Mouse (Mus musculus): ENCODE measurements at regions not wholly inside any gene's neighbourhood (a gene's known extent, or its start where the extent isn't known, plus 50 kb on each side); places are given as distances from the start of the nearest gene placed in this dataset.

- Histone ChIP-seq H3K27me3 (peaks cover 5% of the 10 kb centered on the region; the same call in 1 of the 2 replicates), H3K4me2 (no peak overlapping the region), H3K9me3 (replicated peaks) (no peaks in the 10 kb centered on the region), H3K9ac (no peak overlapping the region), H3K4me3 (replicated peaks) (no peak overlapping the region), H3K36me3 (no peaks in the 10 kb centered on the region), H3K27ac (no peak overlapping the region), H3K4me1 (peaks cover 10% of the 10 kb centered on the region)
- ATAC-seq (replicated peaks; ENCODE audit: low FRiP score) = no peak
- 17% methylated on average over 8 of the region's 8 CpGs for WGBS
Observed at GRCm38 (mm10) chr16:92939618-92940017, 113.7 kb upstream of the Runx1 start.

- no peak for ATAC-seq (replicated peaks; ENCODE audit: low FRiP score)
- Histone ChIP-seq H3K9ac (no peak overlapping the region), H3K27me3 (peaks cover 4% of the 10 kb centered on the region; the same call in 1 of the 2 replicates), H3K9me3 (replicated peaks) (no peaks in the 10 kb centered on the region), H3K27ac (no peak overlapping the region), H3K4me3 (replicated peaks) (no peak overlapping the region), H3K4me2 (no peak overlapping the region), H3K36me3 (no peaks in the 10 kb centered on the region), H3K4me1 (peaks cover 10% of the 10 kb centered on the region)
- WGBS = 82% methylated on average over 2 of the region's 2 CpGs
Observed at GRCm38 (mm10) chr16:92935848-92936535, 110.0 kb upstream of the Runx1 start.

GRCm38 (mm10) chr16:92930103-92930502 is 104.2 kb upstream of the Runx1 start:
- WGBS = 76% methylated on average over 4 of the region's 4 CpGs
- ATAC-seq (replicated peaks; ENCODE audit: low FRiP score) = no peak
- no peaks in the 10 kb centered on the region for H3K36me3 ChIP-seq
- peaks cover 18% of the 10 kb centered on the region; the same call in 1 of the 2 replicates for H3K27me3 ChIP-seq
- no peak overlapping the region for H3K4me2 ChIP-seq
- no peak overlapping the region for H3K9ac ChIP-seq
- no peak overlapping the region for H3K27ac ChIP-seq
- H3K4me3 ChIP-seq (replicated peaks) = no peak overlapping the region
- H3K9me3 ChIP-seq (replicated peaks) = no peaks in the 10 kb centered on the region
- peaks cover 8% of the 10 kb centered on the region for H3K4me1 ChIP-seq

DNA sequence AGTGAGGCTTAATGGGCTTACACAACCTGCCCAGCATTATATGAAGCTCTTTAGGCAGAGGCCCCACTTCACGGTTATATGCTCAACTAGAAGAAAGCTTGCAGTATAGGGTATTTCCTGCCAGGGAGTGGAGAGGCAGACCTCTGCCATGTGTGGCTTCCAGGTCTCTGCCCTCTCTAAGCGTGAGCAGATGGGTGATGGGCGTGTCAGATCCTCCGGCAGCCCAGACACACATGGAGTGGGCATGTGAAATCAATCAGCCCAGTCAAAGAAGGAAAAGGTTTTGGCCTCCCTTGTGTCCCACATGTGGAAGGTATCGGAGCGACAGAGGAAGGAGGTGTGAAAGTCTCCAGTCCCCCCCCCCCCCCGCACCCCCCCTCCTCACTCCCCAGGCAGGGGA is 102.3 kb upstream of the Runx1 start:
- WGBS = 48% methylated on average over 7 of the region's 7 CpGs

DNA sequence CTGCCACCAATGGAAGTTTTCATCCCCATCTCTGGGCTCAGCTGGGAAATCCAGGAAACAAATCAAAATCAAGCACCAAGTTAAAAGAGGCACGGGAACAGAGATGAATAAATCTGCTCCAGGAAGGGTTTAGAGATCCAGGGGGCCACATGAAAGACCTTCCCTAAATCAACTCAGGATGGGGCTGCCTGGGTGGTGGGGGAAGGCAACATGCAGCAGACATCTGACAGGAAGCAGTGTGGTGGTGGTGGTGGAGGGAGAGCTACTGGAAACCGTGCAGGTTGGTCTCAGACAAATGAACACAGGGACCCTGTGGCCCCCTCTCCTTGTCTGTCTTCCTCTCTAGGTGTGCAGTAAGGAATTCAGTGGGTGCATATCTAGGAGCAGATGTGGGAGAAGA is 101.7 kb upstream of the Runx1 start:
- Histone ChIP-seq H3K4me1 (peaks cover 8% of the 10 kb centered on the region), H3K4me2 (no peak overlapping the region), H3K27ac (no peak overlapping the region), H3K4me3 (replicated peaks) (no peak overlapping the region), H3K9ac (no peak overlapping the region), H3K27me3 (peaks cover 13% of the 10 kb centered on the region; the same call in 1 of the 2 replicates), H3K9me3 (replicated peaks) (no peaks in the 10 kb centered on the region), H3K36me3 (no peaks in the 10 kb centered on the region)
- ATAC-seq (replicated peaks; ENCODE audit: low FRiP score) = no peak
- WGBS = 13% methylated on average over 2 of the region's 2 CpGs

More for the DNA sequence above, 102.3 kb upstream of the Runx1 start:
- Histone ChIP-seq H3K9ac (no peak overlapping the region), H3K4me2 (no peak overlapping the region), H3K4me3 (replicated peaks) (no peak overlapping the region), H3K9me3 (replicated peaks) (no peaks in the 10 kb centered on the region), H3K27ac (no peak overlapping the region), H3K4me1 (peaks cover 8% of the 10 kb centered on the region), H3K27me3 (peaks cover 13% of the 10 kb centered on the region; the same call in 1 of the 2 replicates), H3K36me3 (no peaks in the 10 kb centered on the region)
- no peak for ATAC-seq (replicated peaks; ENCODE audit: low FRiP score)

GRCm38 (mm10) chr16:92926853-92927252 is 100.9 kb upstream of the Runx1 start:
- H3K4me2 ChIP-seq = no peak overlapping the region
- peaks cover 8% of the 10 kb centered on the region for H3K4me1 ChIP-seq
- H3K27me3 ChIP-seq = peaks cover 13% of the 10 kb centered on the region; the same call in 1 of the 2 replicates
- no peaks in the 10 kb centered on the region for H3K36me3 ChIP-seq
- no peak overlapping the region for H3K4me3 ChIP-seq (replicated peaks)
- no peak overlapping the region for H3K9ac ChIP-seq
- H3K9me3 ChIP-seq (replicated peaks) = no peaks in the 10 kb centered on the region
- ATAC-seq (replicated peaks; ENCODE audit: low FRiP score) = no peak
- WGBS = 88% methylated on average over 5 of the region's 5 CpGs
- no peak overlapping the region for H3K27ac ChIP-seq

DNA sequence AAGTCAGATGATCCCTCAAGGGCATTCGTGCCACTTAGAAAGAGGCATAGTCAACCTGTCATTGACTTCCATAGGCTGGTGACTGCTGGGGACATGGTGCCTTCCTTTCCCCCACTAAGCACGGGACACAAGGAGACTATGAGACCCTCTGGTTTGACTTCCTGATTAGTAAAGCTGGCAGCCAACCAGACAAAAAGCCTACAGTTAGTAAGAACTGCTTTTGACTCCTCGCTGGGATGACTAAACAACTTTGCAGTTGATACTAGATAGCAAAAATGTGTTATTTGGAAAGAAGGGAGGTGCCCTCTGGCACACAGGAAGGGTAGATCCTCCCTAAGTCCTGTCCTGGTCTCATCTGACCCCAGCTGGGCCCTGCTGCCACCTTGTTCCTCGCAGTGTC is 95.0 kb upstream of the Runx1 start:
- H3K27ac ChIP-seq = no peak overlapping the region
- 85% methylated on average over 4 of the region's 4 CpGs for WGBS
- no peaks in the 10 kb centered on the region for H3K9me3 ChIP-seq (replicated peaks)
- H3K4me1 ChIP-seq = no peaks in the 10 kb centered on the region
- ATAC-seq (replicated peaks; ENCODE audit: low FRiP score) = no peak
- H3K4me3 ChIP-seq (replicated peaks) = no peak overlapping the region
- H3K36me3 ChIP-seq = no peaks in the 10 kb centered on the region
- H3K27me3 ChIP-seq = no peaks in the 10 kb centered on the region
- H3K9ac ChIP-seq = no peak overlapping the region
- no peak overlapping the region for H3K4me2 ChIP-seq

DNA sequence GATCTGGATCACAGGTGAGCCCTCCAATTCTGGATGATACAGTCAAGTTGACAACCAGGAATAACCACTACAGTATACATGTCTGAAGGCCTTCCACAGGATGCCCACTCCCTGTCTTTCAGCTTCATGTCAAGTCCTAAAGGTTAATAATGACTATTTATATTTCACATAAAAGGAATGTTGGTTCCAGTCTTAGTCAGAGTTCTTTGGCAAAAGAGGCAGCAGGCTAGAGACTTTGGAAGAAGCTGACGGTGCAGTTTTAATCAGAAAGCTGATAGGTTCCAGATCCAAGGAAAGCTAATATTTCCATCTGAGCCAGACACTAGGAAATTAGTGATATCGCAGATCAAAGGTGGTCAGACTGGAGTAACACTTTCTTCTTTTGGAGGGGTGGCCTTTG is 91.4 kb upstream of the Runx1 start:
- 75% methylated on average over 2 of the region's 2 CpGs for WGBS
- Histone ChIP-seq H3K36me3 (no peaks in the 10 kb centered on the region), H3K9me3 (replicated peaks) (no peaks in the 10 kb centered on the region), H3K27me3 (no peaks in the 10 kb centered on the region), H3K27ac (no peak overlapping the region), H3K9ac (no peak overlapping the region), H3K4me1 (no peaks in the 10 kb centered on the region), H3K4me2 (no peak overlapping the region), H3K4me3 (replicated peaks) (no peak overlapping the region)
- ATAC-seq (replicated peaks; ENCODE audit: low FRiP score) = no peak

- no peak for ATAC-seq (replicated peaks; ENCODE audit: low FRiP score)
- 77% methylated on average over 6 of the region's 6 CpGs for WGBS
Observed at GRCm38 (mm10) chr16:92915651-92916050, 89.7 kb upstream of the Runx1 start.

DNA sequence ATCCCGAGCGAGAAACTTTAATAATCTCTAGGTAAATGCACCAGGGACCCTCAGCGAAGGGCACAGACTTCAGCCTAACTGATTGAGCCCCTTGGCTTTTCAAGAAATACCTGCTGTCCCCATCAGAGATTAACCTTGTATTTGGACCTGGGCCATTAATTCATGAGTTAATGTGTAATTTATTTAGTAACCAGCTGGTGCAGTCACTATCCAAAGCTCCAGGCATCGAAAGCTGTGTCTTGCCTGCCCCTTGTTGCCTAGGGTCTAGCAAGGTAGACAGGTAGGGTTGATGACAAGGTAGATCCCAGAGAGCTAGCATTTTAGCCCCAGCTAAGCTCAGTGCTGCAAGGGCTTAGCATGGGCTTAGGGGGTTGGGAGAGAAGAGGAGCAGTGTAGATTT is 80.9 kb upstream of the Runx1 start:
- H3K4me2 ChIP-seq = no peak overlapping the region
- H3K4me1 ChIP-seq = peaks cover 15% of the 10 kb centered on the region; the same call in 1 of the 2 replicates
- H3K9ac ChIP-seq = no peak overlapping the region
- ATAC-seq (replicated peaks; ENCODE audit: low FRiP score) = peak; percentile 78
- H3K4me3 ChIP-seq (replicated peaks) = no peak overlapping the region
- H3K27ac ChIP-seq = peak overlapping the region; percentile 33; the same call in 1 of the 2 replicates
- no peaks in the 10 kb centered on the region for H3K9me3 ChIP-seq (replicated peaks)
- 77% methylated on average over 4 of the region's 4 CpGs for WGBS
- no peaks in the 10 kb centered on the region for H3K27me3 ChIP-seq
- H3K36me3 ChIP-seq = no peaks in the 10 kb centered on the region

More at GRCm38 (mm10) chr16:92915651-92916050, 89.7 kb upstream of the Runx1 start:
- no peaks in the 10 kb centered on the region for H3K27me3 ChIP-seq
- no peak overlapping the region for H3K27ac ChIP-seq
- H3K9me3 ChIP-seq (replicated peaks) = no peaks in the 10 kb centered on the region
- H3K9ac ChIP-seq = no peak overlapping the region
- no peak overlapping the region for H3K4me2 ChIP-seq
- no peak overlapping the region for H3K4me3 ChIP-seq (replicated peaks)
- no peaks in the 10 kb centered on the region for H3K36me3 ChIP-seq
- H3K4me1 ChIP-seq = no peaks in the 10 kb centered on the region

DNA sequence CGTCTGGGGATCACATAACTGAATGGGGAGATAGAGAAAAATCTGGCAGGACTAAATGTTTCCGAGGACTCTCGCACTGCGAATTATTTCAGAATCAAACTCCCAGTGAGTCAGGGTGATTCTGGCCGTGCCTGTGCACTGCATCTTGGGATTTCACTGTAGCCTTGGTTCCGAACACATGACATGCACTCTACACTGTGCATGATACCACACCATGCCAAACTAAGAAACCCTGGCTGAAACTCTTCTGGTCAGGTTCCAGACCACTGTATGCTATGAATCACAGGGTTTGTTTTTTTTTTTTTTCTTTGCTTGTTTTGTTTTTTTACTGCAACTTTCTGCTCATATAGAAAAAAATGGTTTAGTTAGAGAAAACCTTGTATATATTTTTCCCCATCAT is 79.7 kb upstream of the Runx1 start:
- Histone ChIP-seq H3K9ac (no peak overlapping the region), H3K27me3 (no peaks in the 10 kb centered on the region), H3K4me3 (replicated peaks) (no peak overlapping the region), H3K36me3 (no peaks in the 10 kb centered on the region), H3K27ac (peak overlapping the region; percentile 72; the same call in 1 of the 2 replicates), H3K4me1 (peaks cover 15% of the 10 kb centered on the region; the same call in 1 of the 2 replicates), H3K9me3 (replicated peaks) (no peaks in the 10 kb centered on the region), H3K4me2 (no peak overlapping the region)
- no peak for ATAC-seq (replicated peaks; ENCODE audit: low FRiP score)
- 92% methylated on average over 6 of the region's 6 CpGs for WGBS

GRCm38 (mm10) chr16:92903892-92904473 is 78.0 kb upstream of the Runx1 start:
- Histone ChIP-seq H3K9me3 (replicated peaks) (no peaks in the 10 kb centered on the region), H3K27ac (peak overlapping the region; percentile 64), H3K36me3 (no peaks in the 10 kb centered on the region), H3K27me3 (no peaks in the 10 kb centered on the region), H3K9ac (no peak overlapping the region), H3K4me1 (peaks cover 15% of the 10 kb centered on the region; the same call in 1 of the 2 replicates), H3K4me2 (no peak overlapping the region), H3K4me3 (replicated peaks) (no peak overlapping the region)
- peak; percentile 61; the same call in 1 of the 2 replicates for ATAC-seq (replicated peaks; ENCODE audit: low FRiP score)
- WGBS = 38% methylated on average over 9 of the region's 9 CpGs

Data from kidney, embryonic 15.5 days (tissue).